Mouse (Mus musculus): Measurements from ENCODE around the gene Zbtb38. TPM values are rescaled to one million over a fixed set of nuclear protein-coding genes. Genes with fewer than 3 reads are reported as not detected.

Gene Zbtb38
- 13.8 and 15.8 TPM in 2 replicates for polyA plus RNA-seq (2015; fragmentation: Nextera tagmentation; extraction: Ambion mirVana)

GRCm38 (mm10) chr9:96752603-96753114 is at the start of gene Zbtb38:
TSS of gene Zbtb38 (minus strand) at chr9:96752831.

Other genes starting within 250 kb of the Zbtb38 start
- not detected in 2 replicates for gene Gm28729, start 227.6 kb downstream of the Zbtb38 start, polyA plus RNA-seq (2015; fragmentation: Nextera tagmentation; extraction: Ambion mirVana)
- gene Rasa2, start 121.2 kb downstream of the Zbtb38 start, polyA plus RNA-seq (2015; fragmentation: Nextera tagmentation; extraction: Ambion mirVana): 5.7 and 7.7 TPM in 2 replicates
- 3.7 and 4.0 TPM in 2 replicates for gene Pxylp1, start 139.8 kb upstream of the Zbtb38 start, polyA plus RNA-seq (2015; fragmentation: Nextera tagmentation; extraction: Ambion mirVana)

Data from skeletal muscle tissue, postnatal 0 days (tissue).